Mouse (Mus musculus): Measurements from ENCODE around the gene Tcte1.

Tcte1 gene

GRCm38 (mm10) chr17:45584096-45584896 lies 61.1 kb downstream of the Tcte1 start:
- DNase-seq (ENCODE audit: extremely low read depth, low read depth, low spot score), result no peak

- DNase-seq (ENCODE audit: extremely low read depth, low read depth, low spot score), result no peak
Measured at GRCm38 (mm10) chr17:45584939-45585678, 61.9 kb downstream of the Tcte1 start.

GRCm38 (mm10) chr17:45585725-45586448 lies 62.7 kb downstream of the Tcte1 start:
- no peak for DNase-seq (ENCODE audit: extremely low read depth, low read depth, low spot score)

GRCm38 (mm10) chr17:45586449-45586837 lies 63.2 kb downstream of the Tcte1 start:
- DNase-seq (ENCODE audit: extremely low read depth, low read depth, low spot score), result no peak

GRCm38 (mm10) chr17:45588370-45588769 lies 65.1 kb downstream of the Tcte1 start:
- DNase-seq (ENCODE audit: extremely low read depth, low read depth, low spot score), result no peak

- DNase-seq (ENCODE audit: extremely low read depth, low read depth, low spot score), result no peak
Measured at GRCm38 (mm10) chr17:45589236-45589635, 66.0 kb downstream of the Tcte1 start.

GRCm38 (mm10) chr17:45589844-45590243 lies 66.6 kb downstream of the Tcte1 start:
- DNase-seq (ENCODE audit: extremely low read depth, low read depth, low spot score), result no peak

- no peak for DNase-seq (ENCODE audit: extremely low read depth, low read depth, low spot score)
Measured at GRCm38 (mm10) chr17:45590410-45590809, 67.2 kb downstream of the Tcte1 start.

GRCm38 (mm10) chr17:45591701-45592605 lies 68.7 kb downstream of the Tcte1 start:
- no peak for DNase-seq (ENCODE audit: extremely low read depth, low read depth, low spot score)

Data from fat pad, adult 2 months (tissue).